Mouse (Mus musculus) CH12.LX (cell line): Measurements from ENCODE around the gene Hmces.

ENCODE experiments used
- BHLHE40 ChIP-seq: IDR thresholded peaks from 2 replicates; pipeline ENCODE4 v1.6.1; 2011; ENCODE audit warnings: mild to moderate bottlenecking, low read depth, low read length, improper control_type of control experiment
- CHD1 ChIP-seq: IDR thresholded peaks from 2 replicates; pipeline ENCODE4 v1.6.1; 2012; ENCODE audit warnings: low read depth, low read length, improper control_type of control experiment, inconsistent platforms
- CHD2 ChIP-seq: IDR thresholded peaks from 2 replicates; pipeline ENCODE4 v1.6.1; 2011; ENCODE audit warnings: low read length, improper control_type of control experiment
- CTCF ChIP-seq, 2 experiments: IDR thresholded peaks in 1 of 2; conservative IDR thresholded peaks in 1 of 2; 2 replicates each; pipeline ENCODE4 v1.5.1; 2011 to 2012; ENCODE audit warnings: low read depth in 2 of 2, low read length in 2 of 2, improper control_type of control experiment in 1 of 2, inconsistent platforms in 1 of 2, mild to moderate bottlenecking in 1 of 2, moderate library complexity in 1 of 2
- E2F4 ChIP-seq: IDR thresholded peaks from 2 replicates; pipeline ENCODE4 v1.6.1; 2011; ENCODE audit warnings: low read depth, low read length, improper control_type of control experiment; ENCODE audit not compliant: insufficient replicate concordance
- MAFK ChIP-seq: IDR thresholded peaks from 2 replicates; pipeline ENCODE4 v1.6.1; 2011; ENCODE audit warnings: low read length, improper control_type of control experiment; ENCODE audit not compliant: insufficient replicate concordance
- MAX ChIP-seq: IDR thresholded peaks from 2 replicates; pipeline ENCODE4 v1.6.1; 2011; ENCODE audit warnings: low read length, improper control_type of control experiment
- NELFE ChIP-seq: IDR thresholded peaks from 2 replicates; pipeline ENCODE4 v1.6.1; 2011; ENCODE audit warnings: low read depth, low read length, improper control_type of control experiment
- POLR2A ChIP-seq: IDR thresholded peaks from 2 replicates; pipeline ENCODE4 v1.6.1; 2011; ENCODE audit warnings: low read depth, mild to moderate bottlenecking, improper control_type of control experiment, low read length
- TCF12 ChIP-seq: IDR thresholded peaks from 2 replicates; pipeline ENCODE4 v1.6.1; 2014; ENCODE audit warnings: low read depth, mild to moderate bottlenecking, inconsistent platforms, low read length, improper control_type of control experiment
- ZC3H11A ChIP-seq: IDR thresholded peaks from 2 replicates; pipeline ENCODE4 v1.6.1; 2012; ENCODE audit warnings: low read depth, mild to moderate bottlenecking, inconsistent platforms, low read length, improper control_type of control experiment

DNA sequence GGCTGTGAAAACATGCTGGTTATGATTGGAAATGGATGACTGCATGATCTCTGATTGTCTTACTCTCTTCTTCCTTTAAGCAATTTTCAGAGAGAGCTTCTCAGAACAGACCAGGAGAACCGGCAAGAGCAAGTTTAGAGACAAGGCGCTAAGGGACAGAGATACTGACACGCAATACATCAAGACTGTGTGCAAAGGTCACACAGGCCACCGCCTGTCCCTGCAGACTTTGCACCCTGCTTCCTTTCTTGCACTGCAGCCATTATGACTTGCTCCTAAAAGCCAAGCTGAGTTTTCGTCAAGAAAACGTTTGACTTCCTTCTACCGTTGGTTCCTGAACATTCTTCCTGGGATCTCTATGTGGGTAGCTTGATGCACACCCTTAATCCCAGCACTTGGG is 38.2 kb upstream of the Hmces start:
- TF ChIP-seq POLR2A (no peak), NELFE (no peak), CTCF (conservative IDR thresholded peaks at IDR 0.05 in 1 of 2, IDR thresholded peaks at IDR 0.05 in 1 of 2; ENCODE audit: low read depth in 2 of 2, low read length in 2 of 2) (no peak), TCF12 (no peak), BHLHE40 (no peak), E2F4 (no peak), CHD2 (no peak), CHD1 (no peak), MAX (no peak), ZC3H11A (no peak), MAFK (no peak)
